ENCODE assay signal across 8 mouse cellular contexts in the genomic region with DNA sequence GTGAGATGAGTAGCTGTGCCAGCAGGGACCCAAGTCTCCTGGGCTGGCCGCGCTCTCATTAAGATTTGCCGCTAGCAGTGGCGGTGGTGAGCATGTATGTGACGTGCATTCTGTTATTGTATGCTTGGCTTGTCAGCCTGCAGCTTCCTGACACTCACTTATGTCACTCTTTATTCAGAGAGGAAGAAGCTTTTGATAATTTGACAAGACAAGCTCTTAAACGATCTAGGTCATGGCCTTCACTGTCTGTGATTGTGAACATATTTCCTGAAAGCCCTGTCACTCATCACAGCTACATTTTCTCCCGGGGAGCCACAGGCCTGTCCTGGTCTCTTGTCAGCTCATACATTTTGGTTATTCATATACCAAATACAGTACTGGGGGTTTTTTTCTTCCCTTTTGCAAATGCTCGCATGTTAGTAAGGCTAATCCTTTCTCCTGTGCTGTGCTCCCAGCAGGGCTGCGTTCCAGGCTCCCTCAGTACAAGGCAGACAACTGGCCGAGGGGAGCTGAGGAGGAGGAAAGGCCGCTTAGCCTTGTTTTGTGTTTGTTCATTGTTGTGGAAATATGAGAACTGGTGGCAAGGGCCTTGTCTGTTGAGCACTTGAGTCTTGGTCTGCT.
DNase-seq lines count a peak whose midpoint lies in the region; ATAC-seq lines count a peak whose summit lies in the region.

No protein-coding gene starts in this region.

- peak; percentile 10 to 15 for DNase-seq in layer of hippocampus, postnatal 36 days
- DNase-seq in layer of hippocampus, adult 9-11 months = no peak
- peak; percentile 17 to 27 for DNase-seq in cerebellum, postnatal 36 days
- DNase-seq in retina, embryonic 14.5 days (ENCODE audit: low spot score) = peak; percentile 91
- DNase-seq in kidney, postnatal 25 days = no peak
- DNase-seq in heart, adult 11 months = no peak
- no peak for DNase-seq in thymus, postnatal 0 days (ENCODE audit: low spot score)

- WGBS in lung, embryonic 15.5 days = 34% methylated on average over 11 of the region's 11 CpGs

- H3K4me2 ChIP-seq in lung, embryonic 15.5 days = no peak overlapping the region

- H3K4me3 ChIP-seq in lung, embryonic 15.5 days = no peak overlapping the region

- H3K9me3 ChIP-seq in lung, embryonic 15.5 days = no peaks in the 10 kb centered on the region

- peak; percentile 81; the same call in 1 of the 2 replicates for ATAC-seq in lung, embryonic 15.5 days (ENCODE audit: borderline replicate concordance, extremely low read depth, low FRiP score, low TSS enrichment)

- H3K27me3 ChIP-seq in lung, embryonic 15.5 days = no peaks in the 10 kb centered on the region

- peaks cover 8% of the 10 kb centered on the region for H3K4me1 ChIP-seq in lung, embryonic 15.5 days

- no peak overlapping the region for H3K9ac ChIP-seq in lung, embryonic 15.5 days

- H3K27ac ChIP-seq in lung, embryonic 15.5 days = no peak overlapping the region

- H3K36me3 ChIP-seq in lung, embryonic 15.5 days = no peaks in the 10 kb centered on the region

Comparison
In these comparisons a context has a peak if more than half of its experiments do, and no peak if none do; other contexts are left out.
1. DNase-seq: peak in layer of hippocampus, postnatal 36 days (2 of 2), cerebellum, postnatal 36 days (2 of 2) and retina, embryonic 14.5 days (single experiment); none in layer of hippocampus, adult 9-11 months (single experiment), kidney, postnatal 25 days (0 of 2), heart, adult 11 months (single experiment) and thymus, postnatal 0 days (single experiment).